Mouse (Mus musculus) kidney, postnatal 0 days (tissue): ENCODE data around the gene Kcnip4. TPM values are rescaled to one million over a fixed set of nuclear protein-coding genes. Genes with fewer than 3 reads are reported as not detected.
A peak's percentile ranks its signal among the peaks of the same experiment; 100 is the strongest.

Experiments used
- ATAC-seq: fragments of 200-750 bp; cut with Nextera tagmentation; replicated peaks from 2 replicates; pipeline ENCODE4 v1.8.0; 2017; ENCODE audit warnings: low read depth, moderate number of reproducible peaks, moderate TSS enrichment, moderate library complexity; ENCODE audit not compliant: low FRiP score
- DNase-seq: peaks from one replicate; pipeline ENCODE4 v3.0.0-alpha.2; 2016; ENCODE audit warnings: low spot score
- H3K27ac ChIP-seq: fragments of 300-500 bp; sonication (generic); 2 replicates; pipeline ENCODE4 v1.5.1; 2014; ENCODE audit warnings: mild to moderate bottlenecking
- H3K27me3 ChIP-seq: fragments of 300-500 bp; sonication (generic); 2 replicates; pipeline ENCODE4 v1.6.1; 2014; ENCODE audit warnings: low read length, mixed read lengths; ENCODE audit not compliant: insufficient read depth
- H3K36me3 ChIP-seq: fragments of 300-500 bp; sonication (generic); 2 replicates; pipeline ENCODE4 v1.6.1; 2014; ENCODE audit warnings: low read length, mixed read lengths; ENCODE audit not compliant: insufficient read depth
- H3K4me1 ChIP-seq: fragments of 300-500 bp; sonication (generic); replicated peaks from 2 replicates; pipeline ENCODE4 v1.6.1; 2014; ENCODE audit warnings: antibody characterized with exemption, low read length, mixed read lengths; ENCODE audit not compliant: insufficient read depth
- H3K4me2 ChIP-seq: fragments of 300-500 bp; sonication (generic); 2 replicates; pipeline ENCODE4 v1.6.1; 2014; ENCODE audit warnings: mild to moderate bottlenecking, low read length, moderate library complexity, mixed read lengths
- H3K4me3 ChIP-seq: fragments of 300-500 bp; sonication (generic); replicated peaks from 2 replicates; pipeline ENCODE4 v1.5.1; 2014; ENCODE audit warnings: low read depth, low read length
- H3K9ac ChIP-seq: fragments of 300-500 bp; sonication (generic); 2 replicates; pipeline ENCODE4 v1.6.1; 2014; ENCODE audit warnings: low read depth, low read length
- H3K9me3 ChIP-seq: fragments of 300-500 bp; sonication (generic); replicated peaks from 2 replicates; pipeline ENCODE4 v1.6.1; 2016; ENCODE audit warnings: low read length, inconsistent platforms, mixed read lengths
- CTCF ChIP-seq: IDR thresholded peaks from 2 replicates; pipeline ENCODE4 v1.5.1; 2016; ENCODE audit warnings: antibody characterized with exemption, low read depth, mild to moderate bottlenecking, moderate library complexity
- WGBS: fragments of 180-500 bp; shearing (Covaris S2); extraction: QIAGEN DNeasy Blood & Tissue Kit; methylation state at CpG from one replicate; pipeline ENCODE4 v1.1.7; 2014; 5-methylcytosine and 5-hydroxymethylcytosine counted together
- polyA plus RNA-seq: library from polyadenylated mRNA; unstranded; fragments of >200 nt; fragmentation: Nextera tagmentation; extraction: Ambion mirVana; gene quantifications from 2 replicates; pipeline ENCODE4 v1.2.1, GENCODE M21; 2015

Kcnip4 gene
- polyA plus RNA-seq: 1.0 and 1.2 TPM in 2 replicates

DNA sequence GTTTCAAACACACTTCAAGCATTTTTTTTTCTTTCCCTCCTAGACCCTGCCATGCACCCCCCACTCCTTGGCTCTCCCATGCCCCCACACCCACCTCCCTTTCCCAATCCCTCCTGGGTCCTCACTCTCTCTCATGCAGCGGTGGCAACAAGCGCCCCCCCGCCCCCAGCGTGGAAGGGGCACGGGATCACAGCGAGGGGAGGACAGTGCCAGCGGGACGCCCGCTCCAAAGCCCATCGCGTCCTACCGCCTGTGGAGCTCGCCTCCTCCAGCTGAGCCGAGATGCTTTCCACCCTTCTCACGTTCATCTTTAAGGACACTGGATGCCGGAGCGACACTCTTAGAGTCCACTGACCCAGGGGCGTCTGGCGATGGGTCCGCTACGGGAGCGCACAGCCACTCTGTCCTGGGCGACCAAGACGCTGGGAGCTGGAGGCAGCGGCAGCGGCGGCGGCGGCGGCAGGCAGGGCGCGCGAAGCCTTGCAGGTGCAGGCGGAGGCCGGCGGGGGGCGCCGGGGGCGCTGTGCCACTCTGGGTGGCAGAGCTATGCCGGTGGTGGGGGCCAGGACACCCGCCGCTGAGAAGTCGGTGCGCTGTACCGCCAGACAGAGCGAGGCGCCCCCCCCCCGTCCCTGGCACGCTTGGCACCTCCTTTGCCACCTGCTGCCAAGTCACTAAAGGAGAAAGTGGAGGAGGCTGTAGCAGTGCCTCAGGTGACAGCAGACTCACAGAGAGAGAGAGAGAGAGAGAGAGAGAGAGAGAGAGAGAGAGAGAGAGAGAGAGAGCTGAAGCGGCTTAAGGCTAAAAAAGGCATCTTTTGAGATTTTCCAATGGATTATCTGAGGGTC lies at the start of gene Kcnip4:
Kcnip4 (minus strand) TSS at position 514 of the 848 bp plus-strand sequence.
- no peaks in the 10 kb centered on the region for H3K4me1 ChIP-seq
- 2% methylated on average over 47 of the region's 50 CpGs for WGBS
- no peak within 1 kb of the TSS for H3K9ac ChIP-seq
- peak within 1 kb of the TSS; percentile 32 for H3K4me3 ChIP-seq
- ATAC-seq (peak; percentile 74), DNase-seq (peak; percentile 17)
- no peaks in the 10 kb centered on the region for H3K36me3 ChIP-seq
- peak within 1 kb of the TSS; percentile 72 for H3K4me2 ChIP-seq
- no peaks in the 10 kb centered on the region for H3K9me3 ChIP-seq
- H3K27me3 ChIP-seq: peaks cover 11% of the 10 kb centered on the region; the same call in 1 of the 2 replicates
- TF ChIP-seq CTCF: peak; percentile 13; the same call in 1 of the 2 replicates
- no peak within 1 kb of the TSS for H3K27ac ChIP-seq

DNA sequence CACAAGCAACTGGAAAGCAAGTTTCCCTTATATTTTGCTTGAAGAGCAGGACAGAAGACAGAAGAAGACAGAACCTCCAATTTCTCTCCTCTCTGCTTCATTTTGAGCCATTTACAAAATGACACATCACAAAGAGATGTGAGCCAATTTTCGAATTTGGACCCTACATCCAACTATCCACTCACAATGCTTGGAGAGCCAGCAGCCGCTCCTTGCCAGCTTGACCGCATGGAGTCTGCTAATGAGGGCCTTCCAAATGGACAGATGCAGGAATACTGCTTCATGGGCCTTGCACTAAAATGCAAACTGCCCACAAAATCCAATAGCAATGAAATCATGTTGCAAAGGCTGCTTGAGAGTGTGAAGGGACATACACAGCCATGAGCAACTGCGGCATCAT lies 47.2 kb upstream of the Kcnip4 start:
- H3K4me3 ChIP-seq: no peak overlapping the region
- DNase-seq: no peak
- 85% methylated on average over 4 of the region's 4 CpGs for WGBS
- no peak overlapping the region for H3K9ac ChIP-seq
- no peak for TF ChIP-seq CTCF
- no peak for ATAC-seq
- no peaks in the 10 kb centered on the region for H3K27me3 ChIP-seq
- H3K27ac ChIP-seq: no peak overlapping the region
- no peaks in the 10 kb centered on the region for H3K9me3 ChIP-seq
- H3K4me1 ChIP-seq: no peaks in the 10 kb centered on the region
- H3K4me2 ChIP-seq: no peak overlapping the region
- no peaks in the 10 kb centered on the region for H3K36me3 ChIP-seq

DNA sequence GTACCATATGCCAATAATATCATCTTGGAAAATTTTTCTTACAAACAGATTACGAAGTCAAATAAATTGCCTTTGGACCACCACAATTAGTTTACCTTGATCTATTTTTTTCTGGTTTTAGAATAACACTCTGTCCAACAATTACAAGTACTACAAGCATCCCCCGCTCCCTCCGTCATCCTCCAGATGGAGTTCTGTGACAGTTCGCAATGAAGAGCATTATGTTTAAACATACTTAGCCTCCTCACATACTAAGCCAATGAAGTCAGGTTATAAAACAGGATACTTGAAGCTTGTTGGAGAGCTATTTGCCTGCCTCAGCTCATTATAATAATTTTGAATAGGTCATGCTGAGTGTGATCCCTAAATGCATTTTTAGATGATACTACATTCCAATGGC lies 39.0 kb upstream of the Kcnip4 start:
- Histone ChIP-seq H3K4me2 (no peak overlapping the region), H3K9ac (no peak overlapping the region), H3K36me3 (no peaks in the 10 kb centered on the region), H3K4me3 (no peak overlapping the region), H3K27me3 (no peaks in the 10 kb centered on the region), H3K9me3 (no peaks in the 10 kb centered on the region), H3K4me1 (no peaks in the 10 kb centered on the region), H3K27ac (no peak overlapping the region)
- TF ChIP-seq CTCF: no peak
- 95% methylated on average over 4 of the region's 4 CpGs for WGBS
- DNase-seq: no peak
- ATAC-seq: no peak

DNA sequence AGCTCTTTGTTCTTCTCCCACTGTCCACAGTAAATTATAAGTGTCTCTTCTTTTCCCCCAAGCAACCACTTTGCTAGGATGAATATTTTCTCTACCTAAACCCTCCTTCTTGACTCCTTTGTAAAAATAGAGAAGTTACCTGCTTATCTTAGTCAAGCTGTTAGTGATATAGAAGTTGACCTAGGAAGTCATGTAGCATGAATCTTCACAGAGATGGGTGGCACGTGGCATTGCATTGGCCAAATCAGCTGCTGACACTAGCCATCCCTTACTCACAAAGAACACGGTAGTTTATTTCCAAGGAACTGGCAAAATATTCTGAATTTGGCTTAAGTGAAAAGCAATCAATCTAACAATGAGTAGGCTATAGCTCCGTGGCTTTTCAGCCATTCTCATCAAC lies 32.7 kb upstream of the Kcnip4 start:
- no peak for ATAC-seq
- Histone ChIP-seq H3K4me2 (no peak overlapping the region), H3K27ac (no peak overlapping the region)

DNA sequence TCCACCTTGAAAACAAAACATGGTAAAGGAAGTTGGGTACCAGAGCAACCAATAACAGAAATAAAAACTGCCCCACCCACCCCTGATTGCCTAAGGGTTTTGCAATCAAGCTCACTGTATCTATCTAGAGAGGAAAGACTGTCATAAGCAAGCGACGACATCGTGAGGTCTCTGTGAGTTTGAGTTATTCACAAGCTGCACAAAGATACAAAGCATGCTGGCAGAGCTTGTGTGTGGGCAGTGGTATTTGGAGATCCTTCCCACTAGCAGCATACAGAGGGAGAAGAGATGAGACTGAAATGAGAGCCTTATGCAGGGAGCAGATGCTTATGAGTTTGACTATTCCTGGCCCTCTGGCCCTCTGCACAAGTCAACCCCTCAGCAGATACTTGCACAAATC lies 23.2 kb upstream of the Kcnip4 start:
- DNase-seq (no peak), ATAC-seq (no peak)
- Histone ChIP-seq H3K9me3 (no peaks in the 10 kb centered on the region), H3K27ac (no peak overlapping the region), H3K27me3 (no peaks in the 10 kb centered on the region), H3K4me3 (no peak overlapping the region), H3K4me2 (no peak overlapping the region), H3K9ac (no peak overlapping the region), H3K36me3 (no peaks in the 10 kb centered on the region), H3K4me1 (no peaks in the 10 kb centered on the region)
- 88% methylated on average over 3 of the region's 3 CpGs for WGBS
- no peak for TF ChIP-seq CTCF

More for the DNA sequence above, 32.7 kb upstream of the Kcnip4 start:
- no peaks in the 10 kb centered on the region for H3K36me3 ChIP-seq
- H3K4me3 ChIP-seq: no peak overlapping the region
- no peaks in the 10 kb centered on the region for H3K27me3 ChIP-seq
- no peak for TF ChIP-seq CTCF
- no peak for DNase-seq
- 78% methylated on average over 3 of the region's 3 CpGs for WGBS
- H3K9ac ChIP-seq: no peak overlapping the region
- no peaks in the 10 kb centered on the region for H3K4me1 ChIP-seq
- H3K9me3 ChIP-seq: no peaks in the 10 kb centered on the region

DNA sequence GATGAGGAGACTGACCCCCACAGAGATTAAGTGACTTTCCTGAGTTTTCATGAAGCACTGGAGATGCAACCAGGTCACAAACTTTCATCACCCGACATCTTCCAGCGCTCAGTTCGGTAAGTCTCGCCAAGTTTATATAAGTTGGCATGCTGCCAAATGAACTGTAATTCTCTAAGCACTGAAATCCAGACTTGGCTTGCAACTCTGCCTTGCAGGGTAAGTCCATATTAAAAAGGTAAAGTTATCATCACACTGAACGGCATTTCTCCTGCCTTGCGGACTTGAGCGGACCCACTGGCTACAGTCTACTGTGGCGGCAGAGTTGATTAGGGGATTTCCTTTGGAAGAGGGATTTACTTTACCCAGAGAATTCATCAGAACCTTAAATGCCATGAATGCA lies 4.7 kb upstream of the Kcnip4 start:
- Histone ChIP-seq H3K27ac (no peak overlapping the region), H3K9ac (no peak overlapping the region), H3K4me1 (no peaks in the 10 kb centered on the region), H3K4me3 (no peak overlapping the region), H3K9me3 (no peaks in the 10 kb centered on the region), H3K27me3 (peaks cover 10% of the 10 kb centered on the region; the same call in 1 of the 2 replicates), H3K4me2 (no peak overlapping the region), H3K36me3 (no peaks in the 10 kb centered on the region)
- ATAC-seq (no peak), DNase-seq (peak; percentile 41)
- no peak for TF ChIP-seq CTCF
- WGBS: 62% methylated on average over 8 of the region's 8 CpGs
